Mouse (Mus musculus) neutrophil, adult 5-6 weeks (primary cell): ENCODE measurements around the gene Apex2. TPM values are rescaled to one million over a fixed set of nuclear protein-coding genes. Genes with fewer than 3 reads are reported as not detected.
"Not testable (repeated sequence)": the region's sequence is repeated elsewhere in the genome, so short reads cannot be mapped to it uniquely, and the experiment has no call there.

Experiments used
- ATAC-seq: fragments of 151-379, 151-347 bp; 2 replicates; pipeline ENCODE4 v1.8.0; 2017; ENCODE audit warnings: mild to moderate bottlenecking, moderate TSS enrichment; ENCODE audit not compliant: insufficient number of reproducible peaks, poor library complexity, low FRiP score, severe bottlenecking; ENCODE audit errors: extremely low read depth
- total RNA-seq: library from RNA; stranded (forward); fragments of 200-1000 nt; gene quantifications from 2 replicates; pipeline ENCODE4 v1.2.3, GENCODE M21; 2017

Apex2 gene
- total RNA-seq, 1 experiment from 2014 or later, result 12.2 TPM

GRCm38 (mm10) chrX:150511274-150511673, 78.4 kb downstream of the Apex2 start:
- no peak for ATAC-seq

- ATAC-seq, result 0 out of 2 replicates have a peak, but pooled peaks have one; percentile 44
Observed at GRCm38 (mm10) chrX:150510631-150511030, 79.0 kb downstream of the Apex2 start.

- ATAC-seq, result no peak
Observed at GRCm38 (mm10) chrX:150508696-150509095, 81.0 kb downstream of the Apex2 start.

- not testable (repeated sequence) for ATAC-seq
Observed at GRCm38 (mm10) chrX:150487811-150488210, 101.9 kb downstream of the Apex2 start.

GRCm38 (mm10) chrX:150486314-150487030, 103.2 kb downstream of the Apex2 start:
- not testable (repeated sequence) for ATAC-seq

GRCm38 (mm10) chrX:150477854-150478780, 111.6 kb downstream of the Apex2 start:
- peak; percentile 96 for ATAC-seq

GRCm38 (mm10) chrX:150471416-150471815, 118.3 kb downstream of the Apex2 start:
- ATAC-seq, result no peak

Other genes starting within 250 kb of the Apex2 start
- 7.6 and 12.3 TPM in 2 replicates for gene Tmem29, start 130.7 kb downstream of the Apex2 start, total RNA-seq
- 348 and 355 TPM in 2 replicates for gene Alas2, start 42.5 kb downstream of the Apex2 start, total RNA-seq
- 3.6 and 4.3 TPM in 2 replicates for gene Pfkfb1, start 1.6 kb downstream of the Apex2 start, total RNA-seq
- not detected in 2 replicates for gene Tro, start 67.7 kb upstream of the Apex2 start, total RNA-seq
- gene Maged2, start 224.5 kb upstream of the Apex2 start, total RNA-seq, result 0.49 and 1.5 TPM in 2 replicates